Mouse (Mus musculus): Measurements from ENCODE around the gene Krt16.
A peak's percentile ranks its signal among the peaks of the same experiment; 100 is the strongest.

Gene Krt16

DNA sequence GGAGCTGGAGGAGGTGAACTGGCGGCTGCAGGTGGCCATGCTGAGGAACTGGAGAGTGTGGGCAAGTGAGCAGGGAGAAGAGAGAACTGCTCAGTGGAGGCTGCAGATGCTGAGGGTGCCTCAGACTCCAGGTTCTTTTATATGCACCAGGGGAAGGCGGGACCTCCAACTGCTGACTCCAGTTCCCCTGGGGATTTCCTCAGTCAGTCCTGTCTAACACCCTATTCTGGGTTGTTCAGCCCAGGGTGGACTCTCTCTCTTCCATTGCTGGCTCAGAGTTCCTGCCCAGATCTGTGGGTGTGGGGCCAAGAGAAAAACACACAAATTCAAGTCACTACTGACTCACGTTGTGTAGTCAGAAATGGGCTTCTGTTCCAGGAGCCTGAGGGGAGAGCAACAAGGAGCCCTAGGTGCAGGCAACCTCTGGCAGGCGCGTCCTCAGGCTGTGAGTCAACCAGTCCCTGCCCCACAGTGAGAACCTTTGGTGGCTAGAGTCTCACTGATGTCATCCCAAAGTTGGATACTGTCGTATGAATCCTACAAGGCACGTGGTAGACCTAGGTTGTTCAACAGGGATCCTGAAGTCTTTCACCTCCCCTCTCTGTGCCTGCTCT, at the start of gene Krt16:
TSS of gene Krt16 (minus strand) at position 51 of the 614 bp plus-strand sequence.
- DNase-seq, result no peak

DNA sequence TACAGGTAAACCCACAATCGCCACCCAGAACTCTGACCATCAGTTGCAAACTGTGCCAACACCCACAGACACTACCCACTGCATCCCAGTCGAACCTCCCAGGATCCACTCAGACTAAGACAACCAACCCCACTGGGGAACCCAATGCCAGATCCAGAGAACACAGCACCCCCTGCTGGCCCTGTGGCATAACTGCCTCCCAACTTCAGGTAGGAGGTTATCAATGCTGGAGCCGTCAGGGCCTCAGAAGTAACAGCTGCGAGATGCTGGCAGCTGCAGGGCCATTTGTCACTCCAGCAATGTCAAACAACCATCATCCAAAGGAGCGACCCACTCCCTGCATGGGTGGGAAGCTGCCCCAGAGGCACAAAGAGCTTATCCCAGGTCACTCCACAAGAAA, 49.1 kb upstream of the Krt16 start:
- peak; percentile 26 to 57 for DNase-seq

DNA sequence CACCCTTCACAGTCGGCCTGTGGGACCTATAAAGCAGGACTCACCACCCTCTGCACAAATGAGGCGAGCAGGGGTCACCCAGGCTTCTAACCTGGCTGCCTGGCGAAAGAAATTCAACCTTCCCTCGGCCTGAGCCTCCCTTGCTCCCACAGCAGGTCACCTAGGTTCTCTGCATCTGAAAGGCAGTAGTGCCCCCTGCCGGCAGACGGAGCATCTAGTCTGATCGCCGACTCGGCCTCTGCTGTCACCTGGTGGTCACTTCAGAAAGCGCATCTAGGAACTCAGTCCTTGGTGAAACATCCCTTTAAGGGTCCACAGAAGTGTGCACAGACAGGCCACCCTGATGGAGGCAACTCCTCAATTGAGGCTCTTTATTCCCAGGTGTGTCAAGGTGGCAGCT, 46.6 kb upstream of the Krt16 start:
- peak; percentile 89 to 96 for DNase-seq

DNA sequence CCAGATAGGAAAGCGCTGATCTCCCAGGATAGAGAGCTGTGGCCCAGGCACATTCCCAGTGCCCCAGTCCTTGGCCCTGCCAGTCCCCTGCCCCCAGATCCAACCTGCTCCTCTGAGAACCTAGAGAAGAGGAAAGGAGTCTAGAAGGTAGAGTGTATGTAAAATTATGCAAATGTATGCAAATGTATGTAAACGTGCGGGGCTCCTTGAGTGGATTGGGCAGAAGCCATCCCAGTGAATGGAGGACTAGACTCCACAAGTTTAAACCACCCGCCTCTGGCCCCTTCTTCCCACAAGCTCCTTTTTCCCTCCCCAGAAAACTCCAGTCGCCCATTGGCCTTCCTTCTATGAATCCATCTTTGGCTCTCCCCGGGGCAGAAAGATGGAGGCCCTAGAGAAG, 44.2 kb upstream of the Krt16 start:
- no peak for DNase-seq

DNA sequence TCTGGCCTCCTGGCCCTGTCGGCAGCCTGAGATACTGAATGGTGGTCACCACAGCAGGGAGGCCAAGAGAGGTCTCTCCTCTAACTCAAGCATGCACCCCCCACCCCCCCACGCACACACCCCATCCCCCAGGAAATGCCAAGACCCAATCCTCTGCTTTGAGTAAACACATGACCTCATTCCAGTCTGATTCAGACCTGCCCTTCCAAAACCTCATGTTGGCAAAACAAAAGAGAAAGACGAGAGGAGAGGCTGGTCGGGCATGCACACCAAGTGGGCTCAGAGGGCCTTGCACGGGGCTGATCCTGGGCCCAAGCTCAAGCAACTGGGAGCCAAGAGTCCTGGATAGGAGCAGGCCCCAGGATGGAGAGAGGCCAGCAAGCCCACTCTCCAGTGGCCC, 41.5 kb upstream of the Krt16 start:
- DNase-seq, result no peak

DNA sequence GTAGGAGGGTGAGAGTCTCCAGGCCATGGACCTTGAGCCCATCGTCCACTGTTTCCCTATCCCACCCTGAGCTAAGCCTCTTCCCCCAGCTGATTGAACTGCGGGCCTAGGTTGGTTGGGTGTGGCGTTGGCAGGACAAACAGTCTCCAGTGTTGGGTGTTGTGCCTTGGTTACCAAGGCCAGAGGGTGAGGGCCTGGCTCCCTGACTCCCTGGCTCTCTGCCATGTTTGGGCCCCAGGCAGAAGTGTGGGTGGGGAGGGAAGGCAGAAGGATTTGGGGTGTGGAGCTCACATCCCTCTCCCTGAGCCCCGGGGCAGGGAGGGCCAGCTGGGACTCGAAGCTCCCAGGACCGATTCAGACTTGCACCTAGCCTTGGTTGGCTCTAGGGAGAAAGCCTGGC, 40.2 kb upstream of the Krt16 start:
- DNase-seq, result no peak

DNA sequence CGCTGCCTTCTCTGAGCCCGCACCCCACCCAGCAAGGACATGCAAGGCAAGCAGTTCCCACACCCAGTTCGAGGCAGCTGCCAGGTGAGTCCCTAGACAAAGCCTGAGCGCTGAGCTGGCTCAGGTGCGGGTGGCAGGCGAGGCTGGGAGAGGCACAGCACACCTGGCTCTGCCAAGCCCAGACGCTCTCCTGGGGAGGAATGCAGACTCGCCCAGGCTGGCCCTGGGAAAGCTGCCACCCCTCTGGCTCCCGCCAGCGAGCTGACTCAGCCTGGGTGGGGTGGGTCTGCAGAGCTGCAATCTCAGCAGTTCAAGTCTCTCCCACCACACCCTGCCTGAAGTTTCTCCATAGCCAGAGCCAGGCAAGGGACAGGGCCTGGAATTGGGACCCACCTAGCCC, 38.3 kb upstream of the Krt16 start:
- DNase-seq, result peak in 1 of 2 experiments; percentile 18

DNA sequence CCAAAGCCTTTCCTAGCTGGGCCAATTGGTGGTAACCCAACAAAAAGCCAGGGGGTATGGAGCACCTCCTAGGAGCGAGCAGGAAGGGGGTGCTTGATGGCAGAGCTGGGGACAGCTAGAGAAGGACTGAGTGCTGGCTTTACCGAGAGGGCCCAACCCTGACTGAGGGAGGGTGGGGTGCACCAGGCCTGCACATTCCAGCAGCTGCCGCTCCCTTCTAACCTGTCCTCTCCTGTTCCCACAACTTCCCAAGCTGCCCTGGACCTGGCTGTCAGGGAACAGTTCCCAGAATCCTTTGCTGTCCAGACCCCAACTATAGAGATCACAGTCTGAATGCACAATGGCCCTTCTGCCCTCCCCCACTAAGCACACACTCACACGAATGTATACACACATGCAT, 36.3 kb upstream of the Krt16 start:
- DNase-seq, result no peak

DNA sequence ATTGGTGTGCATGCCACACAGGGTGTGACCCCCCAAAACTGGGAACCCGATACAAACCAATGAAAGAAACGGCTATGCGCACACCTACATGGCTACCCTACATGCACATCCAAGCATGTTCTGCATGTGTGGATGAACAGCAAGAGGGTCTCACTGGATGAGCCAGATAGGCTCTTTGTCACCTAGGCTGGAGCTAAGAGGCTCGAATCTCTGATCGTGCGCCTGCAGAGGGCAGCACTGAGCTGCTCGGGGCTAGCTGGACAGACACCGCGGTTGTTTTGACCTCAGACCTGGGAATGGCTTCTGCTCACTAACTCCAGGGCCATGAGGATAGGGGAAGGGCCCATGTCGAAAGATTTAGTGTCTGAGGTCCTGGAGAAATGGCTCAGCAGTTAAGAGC, 33.8 kb upstream of the Krt16 start:
- peak; percentile 84 to 90 for DNase-seq

DNA sequence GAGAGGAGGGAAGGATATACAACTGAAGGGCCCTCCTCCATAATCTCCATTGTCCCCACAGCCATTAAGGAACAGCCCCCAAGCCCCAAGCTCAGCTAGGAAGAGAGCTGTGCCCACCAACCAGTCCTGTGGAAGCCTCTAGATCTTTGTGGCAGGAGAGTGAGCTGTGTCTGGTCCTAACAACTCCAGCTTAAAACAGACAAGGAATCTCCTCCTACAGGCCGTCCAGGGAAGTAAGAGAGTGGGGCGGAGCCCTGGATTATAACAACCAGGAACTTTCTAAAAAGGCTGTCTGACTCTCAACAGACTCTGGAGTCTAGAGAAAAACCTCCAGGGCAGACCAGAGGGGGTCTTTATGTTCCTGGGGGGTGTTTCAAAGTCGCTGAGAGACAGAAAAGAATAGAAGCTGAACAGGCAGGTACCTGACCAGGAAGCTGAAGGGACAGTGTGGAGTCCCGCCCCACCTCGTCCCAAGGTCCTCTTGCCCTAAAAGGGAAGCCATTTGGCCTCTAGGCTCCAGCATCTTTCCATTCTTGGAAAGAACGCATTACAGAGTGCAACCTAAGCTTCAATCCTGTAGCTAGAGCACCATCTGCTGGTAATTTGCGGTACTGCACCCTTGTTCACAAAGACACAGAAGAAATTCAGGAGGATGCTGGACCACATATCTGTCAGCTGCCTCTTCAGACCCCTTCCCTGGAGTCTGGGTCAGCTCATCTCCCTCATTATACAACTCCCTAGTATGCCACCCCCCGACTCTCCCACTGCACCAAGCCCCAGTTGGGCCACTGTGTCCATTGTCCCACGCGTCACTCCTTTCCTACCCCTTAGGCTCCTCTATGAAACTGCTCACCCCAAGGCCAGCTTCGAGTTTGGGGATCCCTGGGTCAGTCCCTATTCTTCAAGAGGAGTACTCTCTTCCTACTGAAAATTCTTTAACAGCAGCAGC, 33.2 kb upstream of the Krt16 start:
- peak; percentile 92 to 97 for DNase-seq

DNA sequence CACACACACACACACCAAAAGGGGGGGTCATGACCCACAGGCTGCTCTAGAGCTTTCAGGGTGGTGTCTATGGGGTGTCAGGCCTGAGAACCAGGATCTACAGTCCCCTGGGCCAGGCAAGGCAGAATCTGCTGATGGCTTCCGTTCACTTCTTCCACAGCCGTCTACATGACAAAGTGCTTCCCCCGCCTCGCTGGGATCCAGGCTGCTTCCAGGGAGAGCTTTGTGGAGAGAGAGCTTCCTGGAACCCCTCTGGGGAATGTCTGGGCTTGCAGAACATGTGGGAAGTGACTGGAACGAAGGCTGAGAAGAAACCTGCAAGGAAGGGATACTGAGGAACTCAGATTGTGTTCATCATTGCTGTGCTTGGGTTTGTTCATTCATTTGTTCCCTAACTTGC, 30.1 kb upstream of the Krt16 start:
- no peak for DNase-seq

DNA sequence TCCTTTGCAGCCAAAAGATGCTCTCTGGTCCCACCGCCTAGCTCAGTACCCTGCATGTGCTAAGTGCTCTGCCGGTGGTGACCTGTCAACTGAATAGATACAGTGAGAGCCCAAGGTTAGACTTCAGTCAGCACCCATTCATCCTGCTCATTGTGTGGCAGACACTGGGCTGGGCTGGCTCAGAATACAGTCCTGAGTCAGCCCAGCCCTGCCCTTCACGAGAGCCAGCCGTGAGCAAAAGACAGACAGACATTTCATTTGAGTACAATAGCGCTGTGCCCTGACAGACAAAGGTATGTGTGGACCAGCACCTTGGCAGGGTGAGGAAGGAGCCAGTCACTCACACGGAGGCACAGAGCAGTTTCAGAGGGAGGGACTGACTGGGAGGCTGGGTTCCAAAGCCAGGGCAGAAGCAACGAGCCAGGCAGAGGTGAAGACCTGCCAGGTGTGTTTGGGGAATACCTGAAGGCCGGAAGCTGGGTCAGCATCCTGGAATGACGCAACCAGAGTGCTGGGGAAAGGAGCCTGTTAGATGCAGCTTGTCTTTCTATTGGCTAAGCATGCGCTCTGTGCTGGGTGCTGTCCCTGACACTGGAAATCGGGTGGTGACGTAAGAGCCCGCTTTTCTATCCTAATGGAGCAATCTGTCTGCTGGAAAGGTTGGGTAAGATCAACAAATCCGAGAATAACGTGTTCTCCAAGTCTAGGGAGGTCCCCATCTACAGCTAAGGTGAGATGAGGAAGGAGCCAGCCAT, 29.2 kb upstream of the Krt16 start:
- no peak for DNase-seq

DNA sequence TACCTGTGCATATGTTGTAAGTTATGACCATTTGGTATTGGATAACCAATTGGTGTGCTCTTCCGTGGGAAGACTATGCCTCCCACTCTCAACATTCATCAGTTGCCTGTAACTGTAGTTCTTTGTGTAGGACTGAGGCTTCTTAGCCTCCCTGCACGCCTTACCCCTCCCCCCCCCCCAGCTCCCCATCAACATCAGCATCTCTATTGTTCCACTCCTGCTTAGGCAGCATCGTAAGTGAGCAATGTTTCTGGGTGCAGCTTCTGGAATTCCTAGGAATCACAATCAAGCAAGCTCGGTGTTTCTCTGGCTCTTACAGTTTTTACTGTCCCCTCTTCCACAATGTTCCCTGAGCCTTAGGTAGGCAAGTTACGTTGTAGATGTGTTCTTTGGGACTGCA, 26.8 kb upstream of the Krt16 start:
- DNase-seq, result no peak

DNA sequence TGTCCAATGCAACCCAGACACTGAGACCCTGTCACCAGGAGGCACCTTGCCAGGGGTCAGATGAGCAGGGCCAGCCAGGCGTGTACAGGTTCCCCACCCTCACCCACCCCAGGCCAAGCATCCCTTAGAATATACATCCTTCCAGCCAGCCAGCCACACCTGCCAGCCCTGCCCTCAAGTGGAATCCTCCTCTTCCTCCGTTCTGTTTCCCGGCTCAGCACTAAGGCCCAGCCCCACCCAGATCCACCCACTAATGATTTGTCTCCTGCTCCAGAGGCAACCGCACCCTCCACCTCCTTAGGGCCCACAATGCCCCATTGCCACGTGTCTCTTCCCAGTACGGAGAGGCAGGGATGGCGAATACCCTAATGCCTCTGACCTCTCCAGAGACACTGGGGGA, 26.0 kb upstream of the Krt16 start:
- no peak for DNase-seq

DNA sequence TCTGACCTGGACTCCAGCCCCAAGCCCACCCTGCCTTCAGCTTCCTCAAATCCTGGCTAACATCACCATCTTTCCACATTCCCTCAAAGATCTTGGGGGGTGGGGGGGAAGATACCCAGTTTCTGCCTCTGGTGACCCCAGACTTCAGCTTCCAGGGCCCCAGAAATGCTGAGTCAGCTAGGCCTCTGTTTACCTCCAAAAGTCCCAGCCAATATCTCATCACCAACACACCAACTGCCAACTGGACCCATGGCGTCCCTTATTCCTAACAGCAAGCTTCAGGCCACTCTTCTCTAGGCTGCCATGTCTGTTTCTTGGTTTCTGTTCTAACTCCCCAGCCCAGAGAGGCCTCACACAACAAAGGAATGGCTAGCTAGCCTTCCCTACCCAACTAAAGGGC, 23.2 kb upstream of the Krt16 start:
- no peak for DNase-seq

DNA sequence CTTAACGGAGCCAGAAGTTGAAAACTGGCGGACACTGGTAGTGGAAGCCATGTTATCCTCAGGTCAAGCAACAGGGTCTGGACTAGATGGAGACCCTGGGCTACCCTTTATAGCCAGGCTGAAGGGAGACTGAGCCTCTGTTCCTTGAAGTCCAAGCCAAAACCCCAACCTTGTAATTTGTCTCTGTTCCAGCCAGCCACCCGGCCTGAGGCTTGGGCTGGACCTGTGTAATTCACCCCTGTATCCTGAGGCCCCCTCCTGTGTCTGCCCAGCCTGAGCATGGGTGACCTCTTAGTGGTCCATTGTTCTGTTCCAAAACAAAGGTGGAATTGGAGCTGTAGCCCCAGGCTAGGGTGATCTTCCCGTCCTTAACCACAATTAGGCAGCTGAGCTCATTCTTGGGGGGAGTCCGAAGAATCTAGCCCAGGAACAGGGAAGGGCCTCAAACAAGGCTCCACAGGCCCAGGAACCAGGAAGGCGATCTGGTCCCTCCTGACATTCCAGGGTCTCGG, 21.2 kb upstream of the Krt16 start, which contains the start of gene Krt42:
TSS of gene Krt42 (minus strand) at position 51 of the 512 bp plus-strand sequence.
- no peak for DNase-seq

DNA sequence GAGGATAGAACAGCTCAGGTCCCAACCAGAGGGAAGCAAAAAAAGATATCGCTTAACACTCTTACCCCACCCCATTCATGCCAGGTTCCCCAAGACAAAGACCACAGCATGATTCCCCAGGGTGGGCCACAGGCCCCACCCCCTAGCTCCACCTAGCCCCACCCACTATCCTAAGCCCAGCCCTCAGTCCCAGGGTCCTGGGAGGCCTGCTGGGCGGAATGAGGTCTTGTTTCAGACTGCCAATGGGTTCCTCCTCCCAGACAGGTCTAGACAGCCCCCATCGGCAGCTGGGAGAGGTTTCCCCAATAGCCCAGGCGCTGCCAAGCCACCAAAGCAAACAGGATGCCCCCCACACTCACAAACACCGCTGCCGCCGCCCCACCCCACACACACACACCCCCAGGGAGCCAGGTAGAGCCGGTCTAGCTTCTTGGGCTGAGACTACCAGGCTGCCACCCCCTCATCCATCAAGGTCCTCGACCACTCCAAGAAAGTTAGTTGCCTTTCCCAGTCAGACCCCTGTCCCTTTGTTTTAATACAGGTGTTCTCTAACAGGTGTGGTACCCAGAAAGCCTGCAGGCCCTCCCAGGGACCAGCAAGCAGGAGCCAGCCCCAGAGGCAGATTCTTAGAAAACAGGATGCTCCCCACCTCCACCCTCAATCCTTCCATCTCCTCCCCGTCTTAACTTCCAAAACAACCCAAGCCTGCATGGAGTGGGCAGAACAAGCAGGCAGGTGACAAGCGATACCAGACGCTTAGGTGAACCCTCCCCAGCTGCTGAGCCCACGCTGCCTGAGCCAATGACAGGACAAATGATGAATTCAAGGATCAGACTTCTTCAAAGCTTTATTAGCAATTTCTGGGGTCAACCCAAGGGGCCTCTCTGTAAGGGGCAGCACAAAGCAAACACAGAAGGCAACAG, 13.6 kb upstream of the Krt16 start:
- no peak for DNase-seq

DNA sequence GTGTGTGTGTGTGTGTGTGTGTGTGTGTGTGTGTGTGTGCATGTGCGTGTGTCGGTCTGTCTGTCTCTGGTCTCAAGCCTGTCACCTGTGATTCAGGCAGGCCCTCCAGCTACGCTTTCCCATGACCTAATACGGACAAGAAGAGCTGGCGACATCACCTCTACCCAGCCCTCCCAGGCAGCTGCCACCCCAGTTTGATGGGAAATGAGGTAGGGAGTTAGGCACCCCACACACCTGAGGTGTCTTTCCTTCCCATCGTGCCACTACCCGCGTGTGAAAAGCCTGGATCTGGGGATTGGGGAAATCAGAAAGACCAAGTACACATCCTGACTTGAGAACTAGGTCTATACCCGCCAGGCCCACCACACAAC, 12.5 kb upstream of the Krt16 start:
- DNase-seq, result no peak

DNA sequence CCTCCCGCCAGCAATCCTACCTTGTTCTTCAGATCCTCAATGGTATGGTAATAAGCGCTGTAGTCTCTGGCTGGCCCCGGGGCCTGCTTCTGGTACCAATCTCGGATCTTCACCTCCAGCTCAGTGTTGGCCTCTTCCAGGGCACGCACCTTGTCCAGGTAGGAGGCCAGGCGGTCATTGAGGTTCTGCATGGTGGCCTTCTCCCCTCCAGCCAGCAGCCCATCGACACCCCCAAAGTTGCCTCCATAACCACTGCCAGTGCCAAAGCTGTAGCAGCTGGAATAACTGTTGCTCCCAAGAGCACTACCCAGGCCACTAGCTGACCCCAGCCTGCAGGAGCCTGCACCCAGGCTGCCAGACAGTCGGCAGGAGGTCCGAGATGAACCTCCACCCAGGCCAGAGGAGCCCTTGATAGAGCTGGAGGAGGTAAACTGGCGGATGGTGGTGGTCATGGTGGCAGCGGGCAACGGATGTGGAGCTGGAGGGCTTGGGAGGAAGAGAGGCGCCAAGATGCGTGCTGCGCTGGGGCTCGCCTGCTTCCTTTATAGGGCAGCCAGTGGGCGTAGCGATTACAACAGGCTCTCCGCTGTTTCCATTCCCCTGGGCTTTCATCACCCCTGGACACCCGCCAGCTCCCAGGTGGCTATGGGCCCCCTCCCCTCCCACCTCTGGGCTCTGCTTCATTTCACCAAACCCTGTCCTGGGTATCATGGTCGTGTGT, 12.0 kb upstream of the Krt16 start, which contains the start of gene Krt17:
TSS of gene Krt17 (minus strand) at position 516 of the 721 bp plus-strand sequence.
- DNase-seq, result no peak

DNA sequence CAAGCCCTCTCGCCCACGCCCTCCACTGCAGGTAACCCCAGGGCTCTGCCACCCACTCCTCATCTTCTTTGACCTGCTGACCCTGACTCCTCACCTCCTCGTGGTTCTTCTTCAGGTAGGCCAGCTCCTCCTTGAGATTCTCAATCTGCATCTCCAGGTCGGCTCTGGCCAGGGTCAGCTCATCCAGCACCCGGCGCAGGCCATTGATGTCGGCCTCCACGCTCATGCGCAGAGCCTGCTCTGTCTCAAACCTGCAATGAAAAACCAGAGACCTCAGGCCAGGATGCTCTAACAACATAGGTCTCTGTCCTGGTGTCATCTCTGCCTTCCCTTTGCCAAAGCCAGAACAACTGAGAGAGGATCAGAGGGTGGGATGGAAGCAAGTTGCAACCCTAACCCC, 10.4 kb upstream of the Krt16 start:
- no peak for DNase-seq

DNA sequence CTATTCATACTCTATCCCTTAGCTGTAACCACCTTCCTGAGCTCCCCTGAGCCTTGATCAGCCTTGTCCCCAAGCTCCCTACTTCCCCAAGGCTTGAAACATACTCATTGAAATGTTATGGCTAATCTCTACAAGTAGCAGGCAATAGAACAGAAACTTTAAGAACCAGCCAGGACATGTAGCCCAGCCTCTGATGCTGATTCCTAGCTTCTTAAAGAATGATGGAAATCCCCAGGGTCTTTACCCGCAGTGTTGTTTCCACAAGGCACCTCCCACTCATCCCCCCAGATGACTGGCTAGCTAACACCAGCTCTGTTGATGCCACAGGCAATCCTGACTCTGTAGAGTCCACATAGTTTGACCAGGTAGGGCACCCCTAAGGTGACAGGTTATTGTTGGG, 9.3 kb upstream of the Krt16 start:
- DNase-seq, result no peak

Measured in cerebellum, postnatal 14 days (tissue).